Mouse (Mus musculus) megakaryocyte, embryonic 14.5 days (primary cell): ENCODE results near the gene Mex3a.

Experiments used
- FLI1 ChIP-seq: IDR thresholded peaks from 2 replicates; pipeline ENCODE4 v1.6.1; 2012; ENCODE audit warnings: low read length, inconsistent platforms, mixed read lengths
- GATA1 ChIP-seq: IDR thresholded peaks from 3 replicates; pipeline ENCODE4 v1.6.1; 2012; ENCODE audit warnings: mixed read lengths, low read length, inconsistent platforms, borderline replicate concordance

DNA sequence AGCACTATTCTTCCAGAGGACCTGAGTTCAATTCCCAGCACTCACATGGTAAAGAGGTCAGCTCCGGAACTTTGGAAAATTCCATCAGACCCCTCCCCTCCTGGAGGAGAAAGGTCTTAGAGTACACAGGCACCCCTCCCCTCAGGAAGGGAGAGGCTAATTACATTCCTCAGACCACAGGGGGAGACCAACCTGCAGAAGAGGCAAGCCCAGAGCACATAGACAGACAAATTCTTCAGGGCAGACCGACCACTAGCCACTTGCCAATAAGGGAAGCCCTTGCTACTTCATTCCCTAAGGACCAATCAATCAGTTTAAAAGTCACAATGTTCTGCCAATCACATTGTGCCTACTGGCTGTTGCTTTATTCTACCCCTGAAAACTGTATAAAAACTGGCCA is 40.6 kb downstream of the Mex3a start:
- no peak for TF ChIP-seq GATA1
- no peak for TF ChIP-seq FLI1
